Mouse (Mus musculus): Measurements from ENCODE around the gene H2-T22. TPM values are rescaled to one million over a fixed set of nuclear protein-coding genes. Genes with fewer than 3 reads are reported as not detected.
A peak's percentile ranks its signal among the peaks of the same experiment; 100 is the strongest.

Gene H2-T22
- total and polyA plus RNA-seq, 2 experiments: 110 to 138 TPM

DNA sequence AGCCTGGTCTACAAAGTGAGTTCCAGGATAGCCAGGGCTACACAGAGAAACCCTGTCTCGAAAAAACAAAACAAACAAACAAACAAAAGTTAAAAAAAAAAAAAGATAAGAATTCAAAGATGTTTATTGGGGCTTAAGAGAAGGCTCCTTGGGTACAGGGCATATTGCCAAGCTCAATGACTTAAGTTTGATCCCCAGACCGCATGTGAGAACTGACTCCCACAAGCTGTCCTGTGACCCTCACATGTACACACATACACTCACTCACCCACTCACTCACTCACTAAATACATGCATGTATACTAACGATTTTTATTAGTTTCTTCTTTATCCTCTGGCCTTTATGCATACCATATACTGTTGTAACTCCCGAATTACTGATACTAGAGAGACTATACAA is 42.2 kb downstream of the H2-T22 start:
- Histone ChIP-seq H3K27me3 (ENCODE audit: control insufficient read depth, insufficient read depth, low read length) (no peaks in the 10 kb centered on the region), H3K27ac (replicated peaks; ENCODE audit: insufficient read depth, low read depth, low read length) (no peak overlapping the region), H3K9ac (ENCODE audit: low read depth, low read length) (no peak overlapping the region), H3K36me3 (ENCODE audit: control insufficient read depth, insufficient read depth, low read length) (no peaks in the 10 kb centered on the region), H3K4me1 (ENCODE audit: control insufficient read depth, insufficient read depth, low read length) (peaks cover 6% of the 10 kb centered on the region), H3K79me2 (ENCODE audit: control insufficient read depth, insufficient read depth, low read length) (peaks cover 35% of the 10 kb centered on the region), H3K4me3 (ENCODE audit: insufficient read depth, low read depth, low read length) (no peak overlapping the region)
- 56% methylated on average over 4 of the region's 4 CpGs for WGBS
- TF ChIP-seq POLR2A (IDR thresholded peaks at IDR 0.05; ENCODE audit: extremely low read depth, insufficient read depth, low read length): no peak
- TF ChIP-seq CTCF (IDR thresholded peaks at IDR 0.05; ENCODE audit: low read depth, low read length): no peak
- no peak for DNase-seq (ENCODE audit: extremely low read depth, low read depth, low spot score)

DNA sequence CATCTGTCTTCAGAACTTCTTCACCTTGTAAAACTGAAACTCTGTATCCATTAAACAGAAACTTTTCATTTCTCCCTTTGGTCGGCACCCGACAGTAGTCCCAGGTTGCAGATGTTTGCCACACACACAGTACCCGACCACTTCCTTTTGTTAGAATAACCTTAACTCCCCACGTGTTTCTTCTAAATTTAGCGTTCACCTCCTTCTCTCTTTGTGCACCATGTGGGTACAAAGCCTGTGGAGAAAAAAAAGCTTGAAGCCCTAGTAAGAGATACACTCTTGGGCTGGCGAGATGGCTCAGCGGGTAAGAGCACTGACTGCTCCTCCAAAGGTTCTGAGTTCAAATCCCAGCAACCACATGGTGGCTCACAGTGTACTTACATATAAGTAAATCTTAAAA is 43.2 kb downstream of the H2-T22 start:
- Histone ChIP-seq H3K27me3 (ENCODE audit: control insufficient read depth, insufficient read depth, low read length) (no peaks in the 10 kb centered on the region), H3K27ac (replicated peaks; ENCODE audit: insufficient read depth, low read depth, low read length) (no peak overlapping the region), H3K36me3 (ENCODE audit: control insufficient read depth, insufficient read depth, low read length) (no peaks in the 10 kb centered on the region), H3K4me3 (ENCODE audit: insufficient read depth, low read depth, low read length) (no peak overlapping the region), H3K9ac (ENCODE audit: low read depth, low read length) (no peak overlapping the region), H3K4me1 (ENCODE audit: control insufficient read depth, insufficient read depth, low read length) (peaks cover 7% of the 10 kb centered on the region), H3K79me2 (ENCODE audit: control insufficient read depth, insufficient read depth, low read length) (peaks cover 36% of the 10 kb centered on the region)
- 66% methylated on average over 7 of the region's 7 CpGs for WGBS
- DNase-seq (ENCODE audit: extremely low read depth, low read depth, low spot score): no peak
- TF ChIP-seq POLR2A (IDR thresholded peaks at IDR 0.05; ENCODE audit: extremely low read depth, insufficient read depth, low read length): no peak
- no peak for TF ChIP-seq CTCF (IDR thresholded peaks at IDR 0.05; ENCODE audit: low read depth, low read length)

DNA sequence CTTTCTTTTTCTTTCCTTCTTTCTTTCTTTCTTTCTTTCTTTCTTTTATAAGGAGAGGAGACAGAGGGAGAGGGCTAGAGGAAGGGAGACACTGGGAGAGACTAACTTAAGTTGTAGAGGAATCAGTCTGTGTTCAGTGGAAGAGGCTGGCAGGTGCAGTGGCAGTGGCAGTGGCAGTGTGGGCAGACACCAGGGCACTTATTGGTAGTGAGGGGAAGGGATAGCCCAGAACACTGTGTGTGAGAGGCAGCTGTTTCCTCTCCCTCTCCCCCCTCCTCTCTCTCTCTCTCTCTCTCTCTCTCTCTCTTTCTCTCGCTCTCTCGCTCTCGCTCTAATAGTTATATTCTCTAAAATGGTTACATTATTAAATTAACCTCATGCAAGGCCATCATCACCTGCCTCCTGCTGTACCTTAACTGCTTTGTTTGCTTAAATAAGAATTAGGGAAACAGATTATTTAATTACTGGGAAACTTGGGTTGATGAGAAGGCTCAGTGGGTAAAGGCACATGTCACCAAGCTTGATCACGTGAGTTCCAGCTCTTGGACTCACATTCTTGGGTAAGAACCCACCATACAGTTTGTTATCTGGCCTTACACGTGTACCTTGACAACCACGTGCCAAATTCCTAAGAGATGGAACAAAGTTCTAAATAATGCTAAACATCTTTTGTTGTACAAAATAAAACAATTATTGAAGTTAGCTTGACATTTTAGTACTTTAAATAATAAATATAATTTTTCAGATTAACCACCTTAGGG is 43.8 kb downstream of the H2-T22 start:
- DNase-seq (ENCODE audit: extremely low read depth, low read depth, low spot score): no peak
- Histone ChIP-seq H3K79me2 (ENCODE audit: control insufficient read depth, insufficient read depth, low read length) (peaks cover 32% of the 10 kb centered on the region), H3K4me1 (ENCODE audit: control insufficient read depth, insufficient read depth, low read length) (peaks cover 7% of the 10 kb centered on the region), H3K27me3 (ENCODE audit: control insufficient read depth, insufficient read depth, low read length) (no peaks in the 10 kb centered on the region), H3K36me3 (ENCODE audit: control insufficient read depth, insufficient read depth, low read length) (no peaks in the 10 kb centered on the region), H3K4me3 (ENCODE audit: insufficient read depth, low read depth, low read length) (no peak overlapping the region), H3K27ac (replicated peaks; ENCODE audit: insufficient read depth, low read depth, low read length) (no peak overlapping the region), H3K9ac (ENCODE audit: low read depth, low read length) (no peak overlapping the region)
- no peak for TF ChIP-seq POLR2A (IDR thresholded peaks at IDR 0.05; ENCODE audit: extremely low read depth, insufficient read depth, low read length)
- no peak for TF ChIP-seq CTCF (IDR thresholded peaks at IDR 0.05; ENCODE audit: low read depth, low read length)
- 49% methylated on average over 6 of the region's 6 CpGs for WGBS

DNA sequence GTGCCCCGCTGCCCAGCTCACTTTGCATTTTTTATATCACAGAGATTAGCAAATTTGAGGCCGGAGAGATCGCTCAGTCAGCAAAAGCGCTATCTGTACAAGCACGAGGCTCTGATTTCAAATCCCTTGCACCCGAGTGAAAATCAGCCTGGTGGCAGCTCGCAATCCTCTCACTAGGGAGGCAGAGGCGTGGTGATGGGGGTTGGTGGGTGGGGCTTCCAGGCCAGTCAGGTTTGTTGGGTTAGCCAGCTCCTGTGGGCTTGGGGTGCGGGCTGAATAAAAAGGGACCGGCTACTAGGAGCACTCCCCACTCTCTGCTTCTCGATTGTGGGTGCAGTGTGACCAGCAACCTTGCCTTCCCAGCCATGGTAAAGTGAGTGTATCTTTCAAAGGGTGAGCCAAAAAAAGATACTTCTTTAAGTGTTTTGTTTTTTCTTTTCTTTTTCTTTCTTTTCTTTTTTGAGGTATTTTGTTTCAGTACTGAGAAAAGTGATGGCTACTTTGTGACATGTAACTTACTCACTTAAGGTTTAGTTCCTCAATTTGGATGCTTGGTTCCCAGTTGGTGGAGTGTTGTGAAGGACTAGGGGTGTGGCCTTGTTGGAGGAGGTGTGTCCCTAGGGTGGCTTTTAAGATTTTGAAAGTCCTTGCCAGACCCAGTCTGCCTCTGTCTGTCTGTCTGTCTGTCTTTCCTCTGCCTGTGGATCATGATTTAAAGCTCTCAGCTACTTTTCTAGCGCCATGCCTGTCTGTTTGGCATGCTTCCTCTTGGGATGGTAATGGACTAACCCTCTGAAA is 44.6 kb downstream of the H2-T22 start:
- peaks cover 27% of the 10 kb centered on the region for H3K79me2 ChIP-seq (ENCODE audit: control insufficient read depth, insufficient read depth, low read length)
- peak; percentile 64 for DNase-seq (ENCODE audit: extremely low read depth, low read depth, low spot score)
- H3K4me1 ChIP-seq (ENCODE audit: control insufficient read depth, insufficient read depth, low read length): peaks cover 7% of the 10 kb centered on the region
- H3K9ac ChIP-seq (ENCODE audit: low read depth, low read length): peak overlapping the region; percentile 36
- H3K27me3 ChIP-seq (ENCODE audit: control insufficient read depth, insufficient read depth, low read length): no peaks in the 10 kb centered on the region
- H3K36me3 ChIP-seq (ENCODE audit: control insufficient read depth, insufficient read depth, low read length): no peaks in the 10 kb centered on the region
- H3K4me3 ChIP-seq (ENCODE audit: insufficient read depth, low read depth, low read length): 0 out of 2 replicates have a peak overlapping the region, but pooled peaks have one; percentile 24
- WGBS: 11% methylated on average over 12 of the region's 12 CpGs
- 0 out of 2 replicates have a peak overlapping the region, but pooled peaks have one; percentile 57 for H3K27ac ChIP-seq (replicated peaks; ENCODE audit: insufficient read depth, low read depth, low read length)
- TF ChIP-seq POLR2A (IDR thresholded peaks at IDR 0.05; ENCODE audit: extremely low read depth, insufficient read depth, low read length): no peak
- 0 out of 2 replicates have a peak, but pooled peaks have one; percentile 13 for TF ChIP-seq CTCF (IDR thresholded peaks at IDR 0.05; ENCODE audit: low read depth, low read length)

DNA sequence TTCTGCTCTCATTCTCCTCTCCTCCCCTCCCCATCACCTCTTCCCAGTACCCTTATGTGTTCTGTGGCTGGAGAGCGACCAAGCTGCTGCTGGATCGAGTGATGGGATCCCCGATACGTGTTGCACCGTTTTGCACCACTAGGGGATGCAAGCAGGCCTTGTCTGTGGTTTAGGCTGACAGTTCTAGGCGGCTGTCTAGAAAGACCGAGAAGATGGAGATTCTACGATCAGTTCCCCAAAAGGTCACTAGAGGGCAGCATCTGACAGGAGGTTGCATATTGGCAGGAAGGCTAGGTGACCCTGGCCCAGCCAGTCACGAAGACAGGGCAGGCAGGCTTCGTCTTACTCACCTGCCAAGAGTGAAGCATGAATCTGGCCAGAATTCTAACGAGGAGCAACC is 45.6 kb downstream of the H2-T22 start:
- peak; percentile 88 for TF ChIP-seq CTCF (IDR thresholded peaks at IDR 0.05; ENCODE audit: low read depth, low read length)
- TF ChIP-seq POLR2A (IDR thresholded peaks at IDR 0.05; ENCODE audit: extremely low read depth, insufficient read depth, low read length): no peak
- peaks cover 7% of the 10 kb centered on the region for H3K4me1 ChIP-seq (ENCODE audit: control insufficient read depth, insufficient read depth, low read length)
- H3K79me2 ChIP-seq (ENCODE audit: control insufficient read depth, insufficient read depth, low read length): peaks cover 20% of the 10 kb centered on the region; the same call in 1 of the 2 replicates
- no peak overlapping the region for H3K9ac ChIP-seq (ENCODE audit: low read depth, low read length)
- H3K27me3 ChIP-seq (ENCODE audit: control insufficient read depth, insufficient read depth, low read length): no peaks in the 10 kb centered on the region
- WGBS: under 1% methylated on average over 11 of the region's 11 CpGs
- H3K36me3 ChIP-seq (ENCODE audit: control insufficient read depth, insufficient read depth, low read length): no peaks in the 10 kb centered on the region
- H3K4me3 ChIP-seq (ENCODE audit: insufficient read depth, low read depth, low read length): no peak overlapping the region
- no peak overlapping the region for H3K27ac ChIP-seq (replicated peaks; ENCODE audit: insufficient read depth, low read depth, low read length)
- DNase-seq (ENCODE audit: extremely low read depth, low read depth, low spot score): peak; percentile 95

Measured in liver, adult 2 months (tissue).